Mouse (Mus musculus): ENCODE data around the gene Gnl2.

Gene Gnl2

DNA sequence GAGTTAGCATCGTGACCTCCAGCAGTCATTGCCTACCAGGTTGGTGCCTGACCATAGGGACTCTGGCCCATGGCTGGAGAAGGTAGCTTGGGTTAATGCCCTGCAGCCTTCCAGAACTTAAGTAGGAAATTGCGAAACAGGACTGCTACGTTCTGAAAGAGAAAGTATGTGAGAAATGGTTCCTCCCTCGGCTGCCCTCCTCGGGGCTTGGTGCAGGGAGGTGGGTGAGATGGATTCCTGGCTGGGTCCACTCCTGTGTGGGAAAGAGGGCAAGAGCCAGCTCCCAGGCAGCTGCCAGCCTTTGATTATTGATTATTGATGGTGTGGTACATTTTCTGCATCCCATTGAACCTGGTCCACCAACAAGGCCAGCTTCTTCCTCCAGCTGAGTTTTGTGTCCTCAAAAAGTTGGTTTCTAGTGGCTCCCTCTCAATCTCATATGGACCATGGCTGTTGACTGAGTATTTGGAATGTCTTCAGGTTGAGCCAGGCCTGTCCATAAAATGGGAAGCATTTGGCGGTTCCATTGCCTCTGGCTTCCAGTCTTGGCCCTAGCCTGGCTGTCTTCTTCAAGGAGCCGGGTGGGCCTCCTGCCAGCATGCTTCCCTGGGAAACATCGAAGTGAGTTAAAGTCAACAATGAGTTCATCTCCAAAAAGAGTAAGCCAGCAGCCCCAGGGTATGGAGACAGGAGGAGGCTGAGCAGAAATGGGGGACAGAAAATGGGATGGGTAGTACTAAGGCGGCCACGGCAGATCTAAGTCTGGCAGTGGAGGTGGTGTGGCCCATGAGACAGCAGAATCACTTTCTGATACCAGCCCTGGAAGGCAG, at the start of gene Gnl2:
Gene Gnl2, plus strand, starts transcription at position 780 of the 830 bp plus-strand sequence.
- no peak for DNase-seq

DNA sequence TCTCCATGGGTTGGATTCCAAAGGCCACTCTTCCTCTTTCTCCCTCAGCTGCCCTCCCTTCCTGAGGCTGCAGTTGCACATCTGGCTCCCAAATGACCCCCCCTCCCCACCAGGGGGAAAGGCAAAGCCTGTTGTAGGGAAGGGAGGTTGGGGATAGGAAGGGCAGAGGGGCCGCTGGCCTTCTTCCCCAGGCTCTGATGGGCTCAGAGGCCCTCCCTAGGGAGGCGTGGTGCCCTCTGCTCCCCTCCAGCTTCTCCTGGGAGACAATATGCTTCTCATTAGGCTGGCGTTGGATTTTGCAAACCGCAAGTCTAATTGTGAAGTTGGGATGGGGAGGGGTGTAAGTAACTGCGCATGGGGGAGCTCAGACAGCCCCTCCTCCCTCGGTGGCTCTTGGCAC, 47.7 kb upstream of the Gnl2 start:
- no peak for DNase-seq

DNA sequence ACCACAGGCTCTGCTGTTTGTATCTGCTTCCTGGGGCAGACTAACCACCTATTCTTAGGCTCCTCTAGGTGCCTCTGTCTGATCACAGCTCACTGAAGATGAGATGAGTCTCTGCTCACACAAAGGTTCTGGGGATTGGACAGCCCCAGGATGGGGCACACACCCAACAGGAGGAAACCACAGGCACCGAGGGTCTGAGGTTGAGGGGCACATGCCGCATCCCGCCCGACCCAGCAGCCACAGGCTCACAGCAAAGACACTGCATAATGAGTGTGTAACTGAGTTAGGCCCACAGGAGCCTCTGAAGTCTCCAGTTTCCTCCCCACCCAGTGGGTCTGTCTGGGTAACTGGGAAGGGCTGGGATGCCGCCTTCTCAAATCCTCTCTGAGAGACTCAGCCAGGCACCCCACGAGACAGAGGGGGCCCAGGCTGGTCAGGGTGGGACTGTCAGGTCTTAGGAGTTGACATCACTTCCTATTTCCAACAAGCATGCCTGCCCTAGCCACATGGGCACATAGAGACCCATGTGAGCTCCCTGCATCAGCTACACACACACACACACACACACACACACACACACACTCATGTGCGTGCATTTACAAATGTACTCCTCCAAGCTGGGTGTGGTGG, 47.1 kb upstream of the Gnl2 start:
- DNase-seq, result no peak

DNA sequence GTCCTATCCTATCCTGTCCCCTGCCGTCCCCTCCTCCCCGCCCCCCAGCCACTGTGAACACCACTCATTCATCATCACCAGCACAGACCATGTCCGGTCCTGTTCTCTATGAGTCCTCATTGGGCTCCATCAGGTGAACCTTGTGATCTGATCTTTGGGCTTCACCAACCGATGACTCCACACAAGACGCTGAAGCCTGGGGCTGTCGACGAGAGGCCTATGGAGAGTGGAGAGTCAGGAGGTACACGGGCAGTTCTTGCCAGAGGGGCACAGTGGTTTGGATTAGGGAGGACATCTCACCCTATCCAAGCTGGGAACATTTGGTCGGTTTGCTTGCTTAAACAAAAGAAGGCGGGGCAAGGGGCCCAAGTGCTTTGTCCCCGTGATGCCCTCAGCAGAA, 46.2 kb upstream of the Gnl2 start:
- DNase-seq, result no peak

DNA sequence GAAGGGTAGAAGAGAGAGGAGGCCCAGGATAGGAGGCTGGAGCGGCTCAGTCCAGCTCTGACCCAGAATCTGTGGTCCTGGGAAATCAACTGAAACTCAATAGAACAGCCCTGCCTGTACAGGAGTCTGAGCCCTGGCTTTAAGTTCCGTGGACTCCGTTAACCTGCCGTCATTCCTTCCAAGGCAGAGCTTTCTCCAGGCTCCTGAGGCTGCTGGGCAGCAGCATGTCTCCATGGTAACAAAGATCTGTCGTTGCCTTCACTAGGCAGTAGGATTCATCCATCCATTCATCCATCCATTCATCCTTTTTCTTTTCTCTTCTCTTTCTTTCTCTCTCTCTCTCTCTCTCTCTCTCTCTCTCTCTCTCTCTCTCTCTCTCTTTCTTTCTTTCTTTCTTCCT, 45.7 kb upstream of the Gnl2 start:
- no peak for DNase-seq

DNA sequence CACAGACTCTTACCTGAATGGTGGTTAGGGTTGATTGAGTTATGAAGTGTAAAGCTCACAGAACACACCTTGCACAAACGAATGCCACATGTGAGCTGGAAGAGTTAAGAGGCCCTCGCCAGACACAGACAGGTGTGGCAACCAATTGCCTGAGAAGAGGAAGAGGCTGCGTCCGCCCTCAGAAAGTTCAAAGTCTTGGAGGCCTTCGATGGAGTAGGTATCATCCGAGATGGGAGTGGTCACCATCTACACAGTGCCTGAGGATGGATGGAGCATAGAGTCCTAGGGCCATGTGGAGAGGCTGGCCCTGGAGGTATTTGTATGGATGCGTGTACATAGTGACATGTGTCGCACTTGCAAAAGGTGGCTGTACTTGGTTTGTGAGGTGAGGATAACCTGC, 45.3 kb upstream of the Gnl2 start:
- DNase-seq, result no peak

DNA sequence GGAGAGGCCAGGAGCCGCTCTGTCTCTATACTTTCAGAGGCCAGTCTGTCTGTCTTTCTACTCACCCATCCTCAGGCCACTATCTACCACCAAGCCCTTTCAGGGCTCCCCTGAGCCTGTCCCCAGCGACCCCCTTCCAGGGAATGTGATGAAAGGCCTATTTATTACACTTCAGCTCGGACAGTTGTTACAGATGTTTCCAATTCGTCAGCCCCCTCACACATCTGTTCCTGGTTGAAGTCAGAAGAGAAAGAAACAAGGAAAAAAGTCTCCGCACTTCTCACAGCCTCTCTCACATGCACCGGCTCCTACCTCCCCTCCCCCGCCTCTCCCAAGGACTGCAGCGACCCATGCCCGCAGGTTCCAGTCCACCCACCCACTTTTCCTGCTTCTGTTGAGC, 44.1 kb upstream of the Gnl2 start:
- DNase-seq, result no peak

DNA sequence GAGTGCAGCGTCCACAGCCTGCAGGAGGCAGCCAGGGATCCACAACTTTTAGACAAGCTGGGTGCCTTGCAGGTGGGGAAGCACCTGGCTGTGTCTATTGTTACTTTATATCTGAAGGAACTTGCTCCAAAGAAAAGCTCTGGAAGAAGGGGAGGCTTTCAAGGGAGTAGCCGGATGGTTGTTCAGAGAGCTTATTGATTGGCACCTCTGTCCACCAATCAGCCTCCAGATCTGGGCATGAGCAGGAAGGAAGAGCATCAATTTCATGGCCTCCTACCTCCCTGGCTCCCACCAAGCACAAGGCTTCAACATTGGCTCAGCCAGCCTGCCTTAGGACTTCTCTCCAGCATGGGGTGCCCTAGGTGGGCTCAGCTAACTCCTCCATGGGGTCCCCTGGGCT, 43.1 kb upstream of the Gnl2 start:
- no peak for DNase-seq

DNA sequence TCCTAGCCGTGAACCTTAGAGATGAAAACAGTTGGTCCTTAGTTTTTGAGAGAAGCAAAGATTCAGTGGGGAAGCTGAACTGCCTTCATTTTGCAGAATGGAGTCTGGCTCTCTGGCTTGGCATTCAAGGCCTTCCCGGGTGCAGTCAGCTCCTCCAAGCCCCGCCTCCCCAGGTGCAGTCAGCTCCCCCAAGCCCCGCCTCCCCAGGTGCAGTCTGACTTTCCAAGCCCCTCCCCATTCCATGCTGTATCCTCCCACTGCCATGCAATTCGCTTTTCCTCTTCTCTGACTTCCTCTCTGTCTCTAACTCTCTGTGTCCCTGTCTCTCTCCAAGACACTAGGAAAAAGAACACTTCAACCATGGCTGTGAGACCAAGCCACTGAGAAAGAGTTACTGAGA, 38.2 kb upstream of the Gnl2 start:
- DNase-seq, result peak; percentile 41 to 70

DNA sequence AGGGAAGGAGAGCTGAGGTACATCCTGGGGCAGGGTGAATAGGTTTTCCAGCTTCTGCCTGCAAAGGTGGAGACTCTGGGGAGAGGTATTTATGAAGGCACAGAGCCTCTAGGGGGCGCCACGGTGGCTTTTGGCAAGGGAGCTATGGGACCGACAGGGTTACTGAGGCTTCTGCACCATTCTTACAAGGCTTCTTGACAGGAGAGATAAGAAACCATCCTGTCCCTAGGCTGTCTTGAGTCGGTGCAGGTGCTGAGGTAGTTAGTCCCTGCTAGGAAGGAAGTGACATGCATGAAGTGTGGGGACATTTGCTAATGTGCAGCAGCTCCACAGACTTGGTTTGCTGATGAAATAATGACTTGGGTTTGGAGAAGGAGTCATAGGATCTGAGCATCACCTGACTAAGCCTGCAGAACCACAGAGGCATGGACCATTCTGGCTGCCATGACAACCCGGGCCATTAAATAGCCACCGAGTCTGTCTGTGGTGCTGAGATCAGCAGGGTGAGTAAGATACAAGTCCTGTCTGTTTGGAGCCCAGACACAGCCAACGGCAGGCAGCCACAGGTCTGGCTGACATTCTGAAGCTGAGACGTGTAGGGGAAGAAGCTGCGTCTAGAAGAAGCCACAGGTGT, 32.4 kb upstream of the Gnl2 start:
- peak in 1 of 2 experiments; percentile 43 for DNase-seq

DNA sequence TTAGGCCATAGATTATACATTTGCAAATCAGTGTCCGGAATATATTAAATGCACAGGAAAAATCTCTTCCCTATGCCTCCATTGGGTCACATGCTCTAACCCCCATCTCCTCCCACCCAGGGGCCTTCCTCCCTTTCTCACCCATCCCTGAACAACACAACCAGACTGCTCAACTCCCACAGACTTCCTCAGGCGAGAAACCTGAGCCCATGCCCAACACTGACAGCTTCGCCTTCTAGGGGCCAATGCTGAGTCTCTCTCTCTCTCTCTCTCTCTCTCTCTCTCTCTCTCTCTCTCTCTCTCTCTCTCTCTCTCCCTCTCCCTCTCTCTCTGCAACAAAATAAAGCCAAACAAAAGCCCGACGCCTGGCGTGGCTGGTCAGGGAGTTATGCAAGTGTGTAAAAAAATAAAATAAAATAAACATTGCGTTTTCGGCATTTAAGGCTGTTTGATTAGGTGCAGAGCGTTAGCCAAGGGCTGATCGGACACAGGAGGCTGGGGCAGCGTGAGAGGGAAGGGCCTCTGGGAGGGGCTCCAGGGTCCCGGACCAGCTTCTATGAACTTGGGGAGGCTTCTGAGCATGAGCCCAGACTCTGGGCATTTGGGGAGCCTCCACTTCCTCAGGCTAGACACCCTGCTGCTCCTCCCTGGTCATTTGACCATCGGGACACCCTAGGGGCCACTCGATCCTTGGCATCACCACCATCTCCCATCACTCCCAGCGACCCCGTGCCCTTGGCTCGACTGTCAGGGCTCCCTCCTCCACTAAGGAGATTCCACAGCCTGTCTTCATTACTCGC, 31.3 kb upstream of the Gnl2 start:
- DNase-seq, result no peak

DNA sequence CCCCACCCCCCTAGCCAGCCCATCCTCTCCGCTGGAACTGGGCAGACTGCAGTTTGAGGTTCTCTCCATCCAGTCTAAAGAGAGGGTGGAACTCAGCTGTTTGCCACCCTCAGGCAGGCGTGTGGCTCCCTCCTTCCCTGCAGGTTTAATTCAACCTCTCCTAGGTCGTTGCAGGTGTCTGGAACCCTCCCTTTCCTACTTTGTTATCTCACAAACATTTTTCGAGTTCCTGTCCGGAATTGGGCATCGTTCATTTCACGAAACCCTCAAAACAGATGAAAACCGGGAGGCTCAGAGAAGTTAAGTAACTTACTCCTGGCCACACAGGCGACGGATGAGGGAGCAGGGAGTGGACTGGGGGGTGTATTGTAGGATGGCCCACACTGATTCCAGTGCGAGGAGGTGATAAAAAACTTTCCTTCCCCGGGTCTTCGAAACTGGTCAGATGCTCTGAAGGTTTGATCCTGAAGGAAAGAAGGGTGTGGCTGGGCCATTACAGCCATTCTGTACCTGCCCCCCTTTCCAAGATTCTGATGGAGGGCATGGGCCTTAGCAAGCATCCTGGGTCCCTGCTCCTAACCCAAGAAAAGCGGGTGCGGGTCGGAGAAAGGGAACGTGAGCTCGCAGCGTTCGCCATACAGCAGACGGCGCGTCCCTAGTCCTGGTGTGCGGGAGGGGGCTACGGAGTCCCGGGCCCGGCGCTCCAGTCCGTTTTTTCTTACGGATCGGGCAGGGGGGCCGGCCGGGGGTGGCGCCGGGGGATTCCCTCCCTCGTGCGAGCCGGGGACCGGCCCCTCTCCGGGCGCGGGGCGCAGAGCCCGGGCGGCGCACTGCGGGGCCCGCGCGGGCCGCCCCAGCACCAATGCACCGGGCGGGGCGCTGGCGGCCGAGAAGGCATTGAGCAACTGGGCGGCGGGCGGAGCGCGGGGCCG, 30.4 kb upstream of the Gnl2 start, which contains the start of gene Rspo1:
Gene Rspo1, plus strand, starts transcription at position 760 of the 932 bp plus-strand sequence.
- DNase-seq, result peak in 1 of 2 experiments; percentile 6

DNA sequence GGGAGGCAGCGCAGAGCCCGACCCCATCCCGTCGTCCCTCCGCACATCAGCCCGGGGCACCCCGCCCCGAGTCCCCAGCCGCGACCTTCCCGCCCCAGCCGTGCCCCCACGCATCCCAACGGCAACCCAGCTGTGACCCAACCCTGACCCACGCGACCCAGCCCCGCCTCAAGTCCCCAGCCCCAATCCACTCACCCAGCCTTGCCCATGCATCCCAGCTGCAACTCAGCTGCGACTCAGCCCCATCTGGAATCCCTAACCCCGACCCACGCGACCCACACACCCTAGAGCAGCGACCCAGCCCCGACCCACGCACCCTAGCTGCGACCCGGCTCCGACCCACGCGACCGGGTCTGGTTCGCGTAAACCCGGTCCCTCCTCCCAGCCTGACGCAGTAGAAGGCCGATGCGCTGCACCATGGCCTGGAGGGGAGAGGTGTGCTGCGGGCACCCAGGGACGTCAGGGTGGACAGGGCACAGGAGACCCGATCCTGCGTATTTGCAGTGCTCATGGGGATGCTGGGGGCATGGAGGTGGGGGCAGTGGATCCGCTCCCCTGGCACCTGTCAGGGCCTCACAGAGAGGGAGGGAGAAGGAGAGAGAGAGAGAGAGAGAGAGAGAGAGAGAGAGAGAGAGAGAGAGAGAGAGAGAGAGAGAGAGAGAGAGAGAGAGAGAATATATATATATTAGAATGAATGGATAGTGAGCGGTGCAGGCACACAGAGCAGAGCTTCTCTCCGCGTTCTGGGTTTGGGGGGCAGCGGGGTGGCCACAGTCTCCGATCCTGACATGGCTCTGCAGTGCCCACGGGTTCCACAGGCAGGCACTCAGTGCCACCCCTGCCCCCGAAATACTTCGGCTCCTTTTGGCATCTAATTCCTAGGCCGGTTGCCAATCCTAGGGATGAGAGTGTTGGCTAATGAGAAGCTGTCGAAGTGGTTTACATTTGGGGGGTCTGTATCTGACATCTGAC, 29.4 kb upstream of the Gnl2 start:
- DNase-seq, result no peak

DNA sequence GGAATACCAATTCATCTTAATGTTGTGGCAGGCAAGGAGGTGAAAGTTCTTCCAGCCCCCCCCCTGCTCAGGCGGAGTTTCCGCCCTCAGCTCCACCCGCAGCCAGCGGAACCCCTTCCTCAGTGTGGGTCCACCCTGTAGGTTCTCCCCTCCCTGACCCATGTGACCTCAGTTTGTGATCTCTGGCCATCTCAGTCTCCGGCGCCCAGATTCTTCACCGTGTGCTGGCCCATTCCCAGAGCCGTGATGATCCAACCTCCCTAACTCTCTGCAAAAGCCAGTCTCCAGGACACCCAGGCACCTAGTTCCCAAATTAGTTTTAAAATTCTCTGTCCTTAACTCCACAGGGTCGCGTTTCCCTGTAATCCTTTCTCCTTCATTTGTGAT, 28.7 kb upstream of the Gnl2 start:
- no peak for DNase-seq

DNA sequence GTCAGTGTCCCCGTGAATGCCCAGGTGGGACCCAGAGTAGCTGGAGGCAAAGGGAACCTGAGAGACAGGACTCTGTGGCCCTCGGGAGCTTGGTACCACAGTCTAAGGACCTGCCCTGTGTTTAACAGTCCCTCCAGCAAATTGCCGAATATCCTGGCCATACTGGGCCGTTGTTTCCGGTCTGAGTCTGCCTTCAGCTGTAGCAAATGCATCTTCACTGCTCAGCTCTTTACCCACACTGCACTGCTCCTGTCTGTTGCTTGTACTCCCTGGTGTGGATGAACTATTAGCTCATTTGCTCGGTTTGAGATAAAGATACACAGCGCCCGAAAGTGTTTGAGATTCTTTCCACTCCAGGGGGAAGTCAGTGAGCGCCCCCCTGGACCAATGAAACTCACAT, 28.0 kb upstream of the Gnl2 start:
- DNase-seq, result no peak

DNA sequence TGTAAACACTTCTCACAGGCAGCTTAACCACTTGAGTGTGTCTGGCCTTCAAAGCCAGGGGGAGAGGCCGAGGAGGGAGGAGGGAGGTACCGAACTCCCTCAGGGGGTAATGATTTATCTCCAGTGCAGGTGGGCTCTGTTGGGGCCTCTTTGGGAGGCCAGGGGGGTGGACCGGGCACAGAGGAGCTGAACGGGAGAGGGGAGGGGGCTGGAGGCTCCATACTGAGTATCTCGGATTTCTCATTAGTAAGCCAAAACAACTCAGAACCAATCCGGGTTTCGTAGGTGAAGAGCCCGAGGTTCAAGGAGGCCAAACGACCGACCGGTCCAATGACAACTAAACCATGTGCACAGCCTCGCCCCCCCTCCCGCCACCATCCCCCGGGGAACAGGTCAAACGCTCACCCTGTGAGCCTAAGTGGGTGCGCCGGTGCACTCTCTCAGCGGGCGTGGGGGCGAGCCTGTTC, 26.6 kb upstream of the Gnl2 start:
- no peak for DNase-seq

DNA sequence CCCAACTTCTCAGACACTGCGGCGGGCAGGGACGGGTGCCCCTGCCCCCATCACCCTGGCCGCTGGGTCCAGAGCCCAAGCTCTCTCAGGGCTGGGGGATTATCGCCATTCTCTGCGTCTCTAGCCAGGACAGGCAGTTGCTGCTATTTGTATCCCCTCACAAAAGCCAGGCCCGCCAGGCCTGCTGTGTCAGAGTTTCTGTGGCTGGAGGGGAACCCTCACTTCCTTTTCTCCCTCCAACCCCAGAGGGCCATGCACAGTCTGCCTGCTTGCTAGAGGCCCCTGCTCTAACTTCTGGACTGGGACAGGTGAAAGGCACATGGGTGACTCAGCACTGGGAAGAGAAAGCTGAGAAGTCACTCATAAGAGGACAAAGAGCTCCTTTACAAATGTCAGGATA, 26.1 kb upstream of the Gnl2 start:
- DNase-seq, result no peak

DNA sequence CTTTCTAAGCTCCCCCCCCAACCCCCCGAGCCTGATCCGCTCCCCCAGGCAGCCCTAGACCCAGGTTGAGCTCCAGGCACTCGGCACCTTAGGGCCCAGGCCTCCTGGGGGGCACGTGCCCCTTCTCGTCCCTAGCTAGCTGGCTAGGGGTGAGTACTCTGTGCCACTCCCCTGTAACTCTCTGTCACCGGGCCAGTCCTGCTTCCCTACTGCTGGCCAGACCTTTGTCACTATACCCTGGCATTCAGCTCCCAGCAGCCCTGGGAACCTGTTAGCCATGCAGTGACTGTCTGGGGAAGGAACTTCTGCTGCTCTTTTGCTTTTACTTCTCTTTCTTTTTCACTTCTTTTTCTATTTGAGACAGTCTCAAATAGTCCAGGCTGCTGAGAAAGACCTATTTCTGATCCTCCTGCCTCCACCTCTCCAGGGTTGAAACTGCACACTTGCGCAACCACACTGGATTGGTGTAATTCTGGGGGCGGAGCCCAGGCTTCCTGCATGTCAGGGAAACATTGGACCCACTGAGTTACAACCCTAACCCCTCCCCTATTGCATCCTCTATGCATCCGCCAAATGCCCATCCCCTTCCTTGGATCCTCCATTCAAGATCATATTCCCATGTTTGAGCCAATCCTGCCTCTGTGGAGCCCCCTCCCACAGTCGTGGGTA, 18.8 kb upstream of the Gnl2 start:
- DNase-seq, result no peak

DNA sequence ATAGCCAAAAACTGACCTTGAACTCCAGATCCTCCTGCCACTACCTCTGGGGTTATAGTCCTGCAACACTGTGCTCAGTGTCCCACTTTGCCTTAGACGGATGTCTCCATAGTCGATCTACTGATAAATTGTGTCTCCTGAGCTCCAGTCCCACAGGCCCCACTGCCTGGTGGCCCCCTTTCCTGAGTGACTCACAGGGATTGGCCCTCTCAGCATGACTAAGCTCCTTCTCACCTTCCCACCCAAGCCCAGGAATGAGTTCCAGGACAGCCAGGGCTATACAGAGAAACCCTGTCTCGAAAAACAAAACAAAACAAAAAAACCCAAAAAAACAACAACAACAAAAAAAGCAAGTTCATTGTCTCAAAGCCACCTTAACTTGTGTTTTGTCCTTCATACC, 16.8 kb upstream of the Gnl2 start:
- DNase-seq, result no peak

DNA sequence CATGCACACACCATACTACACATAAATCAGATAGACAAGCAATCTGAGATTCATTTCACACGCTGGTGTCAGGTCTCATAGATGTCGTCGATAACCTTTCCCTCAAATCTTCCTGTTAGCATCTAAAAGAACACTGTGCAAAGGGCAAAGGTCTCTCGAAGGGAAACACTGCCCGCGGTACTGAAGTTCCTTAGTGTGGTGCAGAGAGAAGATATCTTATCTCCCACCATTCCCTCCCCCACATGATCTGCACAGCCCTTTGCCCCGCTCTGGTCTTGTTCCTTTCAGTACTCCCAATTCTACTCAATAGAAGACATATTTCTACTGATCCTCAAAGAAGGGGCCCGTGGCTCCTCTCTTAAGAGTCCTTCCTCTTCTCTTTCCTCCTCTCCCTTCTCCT, 13.4 kb upstream of the Gnl2 start:
- DNase-seq, result no peak
